Mouse (Mus musculus) limb, embryonic 11.5 days (tissue): ENCODE results near the gene Arhgap29. TPM values are rescaled to one million over a fixed set of nuclear protein-coding genes. Genes with fewer than 3 reads are reported as not detected.
A peak's percentile ranks its signal among the peaks of the same experiment; 100 is the strongest.

Source experiments
- ATAC-seq: fragments of 200-750 bp; cut with Nextera tagmentation; 2 replicates; pipeline ENCODE4 v1.8.0; 2017; ENCODE audit warnings: low read depth; ENCODE audit not compliant: insufficient number of reproducible peaks, low FRiP score, low TSS enrichment
- DNase-seq: peaks from one replicate; pipeline ENCODE4 v3.0.0-alpha.2; 2015; ENCODE audit warnings: low spot score
- H3K27ac ChIP-seq: fragments of 300-500 bp; sonication (generic); replicated peaks from 2 replicates; pipeline ENCODE4 v1.5.1; 2014; ENCODE audit warnings: low read depth, mild to moderate bottlenecking, low read length
- H3K27me3 ChIP-seq: fragments of 300-500 bp; sonication (generic); 2 replicates; pipeline ENCODE4 v1.6.1; 2014; ENCODE audit warnings: mild to moderate bottlenecking, low read length, mixed read lengths; ENCODE audit not compliant: control insufficient read depth, insufficient read depth
- H3K36me3 ChIP-seq: fragments of 300-500 bp; sonication (generic); 2 replicates; pipeline ENCODE4 v1.6.1; 2014; ENCODE audit warnings: mild to moderate bottlenecking, low read length, moderate library complexity, mixed read lengths; ENCODE audit not compliant: control insufficient read depth, insufficient read depth
- H3K4me1 ChIP-seq: fragments of 300-500 bp; sonication (generic); 2 replicates; pipeline ENCODE4 v1.6.1; 2014; ENCODE audit warnings: low read length, mixed read lengths; ENCODE audit not compliant: control insufficient read depth, insufficient read depth
- H3K4me2 ChIP-seq: fragments of 300-500 bp; sonication (generic); 2 replicates; pipeline ENCODE4 v1.6.1; 2014; ENCODE audit warnings: low read depth, mild to moderate bottlenecking, moderate library complexity; ENCODE audit not compliant: severe bottlenecking
- H3K4me3 ChIP-seq: fragments of 300-500 bp; sonication (generic); 2 replicates; pipeline ENCODE4 v1.5.1; 2014; ENCODE audit warnings: low read depth, low read length
- H3K9ac ChIP-seq: fragments of 300-500 bp; sonication (generic); 2 replicates; pipeline ENCODE4 v1.6.1; 2014; ENCODE audit warnings: mild to moderate bottlenecking, low read length
- H3K9me3 ChIP-seq: fragments of 300-500 bp; sonication (generic); 2 replicates; pipeline ENCODE4 v1.6.1; 2016; ENCODE audit warnings: low read length; ENCODE audit not compliant: control insufficient read depth
- WGBS: fragments of 180-500 bp; shearing (Covaris S2); extraction: QIAGEN DNeasy Blood & Tissue Kit; methylation state at CpG from one replicate; pipeline ENCODE4 v1.1.7; 2014; 5-methylcytosine and 5-hydroxymethylcytosine counted together
- polyA plus RNA-seq: library from polyadenylated mRNA; unstranded; fragments of >200 nt; fragmentation: Nextera tagmentation; extraction: Ambion mirVana; gene quantifications from 2 replicates; pipeline ENCODE4 v1.2.1, GENCODE M21; 2014

Gene Arhgap29
- polyA plus RNA-seq, 1 experiment from 2014 or later, result 42.0 TPM

DNA sequence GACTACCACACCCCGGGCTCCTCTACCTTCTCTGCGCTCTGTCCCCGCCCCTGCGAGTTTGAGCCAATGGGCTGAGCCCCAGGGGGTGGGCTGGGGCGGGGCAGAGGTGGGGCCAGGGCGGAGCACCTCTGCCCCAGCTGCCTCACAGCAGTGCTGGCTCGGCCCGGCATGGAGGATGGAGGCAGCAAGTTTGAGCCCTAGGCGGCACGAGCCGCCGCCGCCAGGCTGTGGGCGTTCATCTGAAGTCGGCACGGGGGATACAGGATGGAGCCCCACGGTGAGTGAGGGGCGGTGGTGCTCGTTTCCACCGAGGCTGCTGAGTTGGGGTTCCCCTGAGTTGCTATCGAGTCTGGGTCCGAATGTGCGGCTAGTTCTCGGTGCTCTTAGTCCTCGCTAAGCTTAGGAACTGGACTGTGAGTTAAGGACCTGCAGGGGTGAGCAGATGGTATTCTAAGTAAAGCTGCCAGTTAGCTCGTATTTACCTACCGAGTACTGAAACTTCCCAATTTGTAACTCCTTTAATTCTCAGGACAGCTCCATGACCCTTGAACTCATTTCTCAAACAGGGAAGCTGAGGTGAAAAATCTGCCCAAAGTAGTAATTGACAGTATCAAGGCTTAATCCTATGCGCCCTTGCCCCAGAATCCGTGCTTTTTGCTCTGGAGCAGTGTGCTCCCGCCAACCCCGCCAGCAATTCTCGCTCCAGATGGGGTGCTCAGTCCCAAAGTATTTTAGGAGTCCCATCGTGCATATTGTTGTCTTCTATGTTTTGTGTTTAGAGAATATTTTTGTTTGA, 15.5 kb downstream of the Arhgap29 start:
- Histone ChIP-seq H3K27ac (no peak overlapping the region), H3K4me1 (no peaks in the 10 kb centered on the region; the same call in 1 of the 2 replicates), H3K36me3 (no peaks in the 10 kb centered on the region), H3K4me3 (peak overlapping the region; percentile 53), H3K27me3 (no peaks in the 10 kb centered on the region), H3K9ac (peak overlapping the region; percentile 53), H3K9me3 (no peaks in the 10 kb centered on the region), H3K4me2 (peak overlapping the region; percentile 74)
- ATAC-seq, result peak; percentile 100
- under 1% methylated on average over 33 of the region's 33 CpGs for WGBS
- DNase-seq, result peak; percentile 90

DNA sequence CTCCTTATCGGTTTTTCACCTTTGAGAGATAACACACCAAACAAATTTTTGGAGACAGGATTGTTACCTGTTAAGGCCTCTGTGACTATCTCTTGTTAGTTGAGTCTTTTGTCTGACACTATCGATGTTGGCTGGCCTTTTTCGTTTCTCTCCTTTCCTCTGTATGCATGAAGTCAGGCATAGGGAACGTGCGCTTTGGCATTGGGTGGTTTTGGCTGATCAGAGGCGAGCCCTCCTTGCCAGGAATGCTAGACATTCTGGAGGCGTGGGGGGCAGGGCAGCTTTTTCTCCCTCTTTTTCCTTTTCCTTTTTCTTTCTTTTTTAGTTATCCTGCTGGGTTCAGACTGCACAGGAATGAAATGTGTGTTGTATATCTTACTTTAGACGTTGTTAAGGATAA, 16.3 kb downstream of the Arhgap29 start:
- no peak for ATAC-seq
- no peak overlapping the region for H3K9ac ChIP-seq
- no peaks in the 10 kb centered on the region for H3K27me3 ChIP-seq
- peak overlapping the region; percentile 53 for H3K4me3 ChIP-seq
- peak overlapping the region; percentile 74 for H3K4me2 ChIP-seq
- under 1% methylated on average over 8 of the region's 8 CpGs for WGBS
- H3K4me1 ChIP-seq, result no peaks in the 10 kb centered on the region; the same call in 1 of the 2 replicates
- no peak overlapping the region for H3K27ac ChIP-seq
- H3K36me3 ChIP-seq, result no peaks in the 10 kb centered on the region
- peak; percentile 58 for DNase-seq
- no peaks in the 10 kb centered on the region for H3K9me3 ChIP-seq

DNA sequence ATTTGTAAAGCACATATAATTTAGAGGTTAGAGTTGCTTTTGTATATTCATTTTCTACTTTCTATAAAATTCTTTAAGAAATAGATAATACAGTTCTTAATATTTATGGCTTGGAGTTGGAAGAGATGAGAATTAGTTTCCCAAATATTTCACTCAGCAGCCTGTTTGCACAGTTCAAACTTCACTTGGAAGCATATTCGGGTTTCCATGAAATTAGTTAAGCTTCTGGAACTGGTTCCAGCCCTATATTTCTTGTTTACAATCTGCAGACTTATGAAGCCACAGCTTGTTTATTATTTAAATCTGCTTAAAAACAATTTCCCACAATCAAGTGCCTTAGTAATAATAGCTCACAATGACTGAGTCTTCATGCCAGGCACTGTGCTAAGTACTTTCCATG, 17.1 kb downstream of the Arhgap29 start:
- Histone ChIP-seq H3K9ac (no peak overlapping the region), H3K4me2 (peak overlapping the region; percentile 74; the same call in 1 of the 2 replicates), H3K4me1 (no peaks in the 10 kb centered on the region; the same call in 1 of the 2 replicates), H3K27me3 (no peaks in the 10 kb centered on the region), H3K9me3 (no peaks in the 10 kb centered on the region), H3K36me3 (no peaks in the 10 kb centered on the region), H3K4me3 (peak overlapping the region; percentile 53; the same call in 1 of the 2 replicates), H3K27ac (no peak overlapping the region)
- 64% methylated on average over 1 of the region's 1 CpGs for WGBS
- no peak for DNase-seq
- ATAC-seq, result no peak

DNA sequence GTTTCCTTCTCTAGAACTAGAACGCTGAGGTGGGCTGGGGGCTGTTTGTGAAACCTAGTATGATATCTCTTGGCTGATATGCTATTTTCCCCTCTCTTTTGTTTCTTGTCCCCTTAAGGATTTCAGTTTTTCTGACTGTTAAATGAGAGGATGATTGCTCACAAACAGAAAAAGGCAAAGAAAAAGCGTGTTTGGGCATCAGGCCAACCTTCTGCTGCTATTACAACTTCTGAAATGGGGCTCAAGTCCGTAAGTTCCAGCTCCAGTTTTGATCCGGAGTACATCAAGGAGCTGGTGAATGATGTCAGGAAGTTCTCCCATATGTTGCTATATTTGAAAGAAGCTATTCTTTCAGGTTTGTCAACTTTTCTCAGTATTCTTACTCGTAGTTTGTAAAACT, 21.4 kb downstream of the Arhgap29 start:
- Histone ChIP-seq H3K4me1 (no peaks in the 10 kb centered on the region; the same call in 1 of the 2 replicates), H3K4me2 (no peak overlapping the region), H3K4me3 (no peak overlapping the region), H3K27me3 (no peaks in the 10 kb centered on the region), H3K36me3 (no peaks in the 10 kb centered on the region), H3K9ac (no peak overlapping the region), H3K27ac (no peak overlapping the region; the same call in 1 of the 2 replicates), H3K9me3 (no peaks in the 10 kb centered on the region)
- no peak for DNase-seq
- 87% methylated on average over 5 of the region's 5 CpGs for WGBS
- no peak for ATAC-seq

DNA sequence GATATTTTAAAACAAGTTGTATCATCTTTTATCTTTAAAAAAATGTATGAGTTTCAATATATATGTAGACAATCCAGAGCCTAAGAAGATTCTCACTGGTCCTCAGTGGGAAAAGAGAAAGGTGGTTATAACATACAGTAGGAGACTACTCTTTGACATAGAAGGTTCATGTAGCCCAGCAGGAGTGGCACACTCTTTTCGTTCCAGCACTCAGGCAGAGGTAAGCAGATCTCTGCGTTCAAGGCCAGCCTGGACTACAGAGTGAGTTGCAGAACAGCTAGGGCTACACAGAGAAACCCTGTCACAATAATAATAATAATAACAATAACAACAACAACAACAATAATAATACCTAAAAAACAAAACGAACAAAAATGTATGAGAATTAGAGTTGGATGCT, 23.0 kb downstream of the Arhgap29 start:
- Histone ChIP-seq H3K4me2 (no peak overlapping the region), H3K9me3 (no peaks in the 10 kb centered on the region), H3K27ac (no peak overlapping the region), H3K4me3 (no peak overlapping the region), H3K27me3 (no peaks in the 10 kb centered on the region), H3K4me1 (no peaks in the 10 kb centered on the region), H3K36me3 (no peaks in the 10 kb centered on the region), H3K9ac (no peak overlapping the region)
- 91% methylated on average over 3 of the region's 3 CpGs for WGBS
- ATAC-seq (no peak), DNase-seq (no peak)

DNA sequence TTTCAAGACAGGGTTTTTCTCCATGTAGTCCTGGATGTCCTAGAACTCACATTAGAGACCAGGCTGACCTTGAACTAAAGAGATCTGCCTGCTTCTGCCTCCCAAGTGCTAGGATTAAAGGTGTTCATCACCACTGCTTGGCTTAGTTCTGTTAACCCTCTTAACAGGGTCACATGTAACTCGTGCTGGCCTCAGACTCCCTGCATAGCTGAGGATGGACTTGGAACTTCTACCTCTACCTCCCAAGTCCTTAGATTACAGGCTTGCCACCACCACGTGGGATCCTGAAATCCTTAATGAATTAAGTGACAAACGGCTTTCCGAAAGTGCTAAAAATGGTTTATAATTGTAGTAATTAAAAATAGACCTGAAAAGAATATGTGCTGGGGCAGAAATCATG, 29.0 kb downstream of the Arhgap29 start:
- DNase-seq (no peak), ATAC-seq (no peak)
- Histone ChIP-seq H3K9me3 (no peaks in the 10 kb centered on the region), H3K27me3 (no peaks in the 10 kb centered on the region), H3K4me2 (no peak overlapping the region), H3K27ac (no peak overlapping the region), H3K36me3 (no peaks in the 10 kb centered on the region), H3K4me3 (no peak overlapping the region), H3K4me1 (no peaks in the 10 kb centered on the region), H3K9ac (no peak overlapping the region)
- 87% methylated on average over 4 of the region's 4 CpGs for WGBS

DNA sequence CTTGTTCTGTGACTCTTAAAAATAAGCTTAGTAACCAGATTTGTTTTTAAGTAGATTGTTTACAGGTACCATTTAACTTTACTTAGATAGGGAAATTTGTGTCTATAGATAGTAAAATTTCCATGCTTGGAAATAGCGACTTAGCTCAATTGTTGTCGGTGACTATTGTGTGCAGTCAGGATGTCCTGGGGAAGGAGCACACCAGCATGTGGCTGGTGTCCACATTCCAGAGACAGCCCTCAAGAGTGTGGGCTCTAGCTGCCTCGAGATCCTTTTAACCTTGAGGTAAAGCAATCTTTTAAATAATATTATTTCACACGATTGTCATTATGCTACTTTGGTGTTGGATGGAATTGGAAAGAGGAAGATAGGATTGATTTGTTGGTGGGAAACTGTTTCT, 30.1 kb downstream of the Arhgap29 start:
- Histone ChIP-seq H3K27ac (no peak overlapping the region), H3K9ac (no peak overlapping the region), H3K27me3 (no peaks in the 10 kb centered on the region), H3K4me1 (no peaks in the 10 kb centered on the region), H3K4me2 (no peak overlapping the region), H3K4me3 (no peak overlapping the region), H3K36me3 (no peaks in the 10 kb centered on the region), H3K9me3 (no peaks in the 10 kb centered on the region)
- WGBS, result 83% methylated on average over 4 of the region's 4 CpGs
- DNase-seq (no peak), ATAC-seq (no peak)

DNA sequence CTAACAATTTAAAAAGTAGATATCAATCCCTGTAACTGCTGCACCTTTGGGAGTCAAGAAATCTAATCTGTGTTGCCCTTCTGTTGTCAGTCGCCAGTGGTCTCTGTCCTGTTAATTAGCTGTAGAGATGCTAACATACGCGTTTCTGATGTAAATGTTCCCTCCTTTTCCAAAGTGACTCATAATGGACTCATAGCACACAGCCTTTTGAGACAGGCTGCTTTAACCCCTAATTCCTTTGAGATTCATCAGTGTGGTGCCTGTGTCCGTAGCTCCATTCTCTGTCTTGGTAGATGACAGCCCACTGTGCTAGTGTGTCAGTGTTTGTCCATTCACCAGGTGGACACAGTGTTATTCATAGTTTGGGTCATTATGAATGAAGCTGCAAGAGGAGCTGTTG, 42.8 kb downstream of the Arhgap29 start:
- ATAC-seq (no peak), DNase-seq (no peak)
- Histone ChIP-seq H3K4me2 (no peak overlapping the region), H3K36me3 (no peaks in the 10 kb centered on the region), H3K27me3 (no peaks in the 10 kb centered on the region), H3K27ac (no peak overlapping the region), H3K9me3 (no peaks in the 10 kb centered on the region), H3K4me3 (no peak overlapping the region), H3K9ac (no peak overlapping the region), H3K4me1 (peaks cover 7% of the 10 kb centered on the region)
- whole genome bisulfite sequencing, result 85% methylated on average over 4 of the region's 4 CpGs
